Comparison of ENCODE assay signal across 22 mouse cellular contexts in the genomic region with DNA sequence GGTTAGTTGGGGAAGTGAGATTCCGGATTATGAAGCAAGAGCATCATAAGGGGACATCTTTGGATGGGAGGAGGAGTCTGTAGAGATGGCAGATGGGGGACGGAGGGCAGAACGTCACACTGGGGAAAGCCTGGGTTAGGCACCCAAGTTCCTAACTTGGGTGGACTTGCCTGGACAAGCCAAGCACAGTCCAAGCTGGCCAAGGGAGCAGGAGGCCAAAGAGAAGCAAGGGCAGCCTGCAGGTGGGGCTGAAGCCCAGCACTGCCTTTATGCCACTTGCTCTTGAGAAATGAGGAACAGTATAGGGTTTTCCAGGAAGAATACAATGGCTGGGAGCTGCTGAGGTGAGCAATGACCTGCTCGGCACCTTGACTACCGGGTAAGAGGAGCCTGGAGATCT. TPM values are rescaled to one million over a fixed set of nuclear protein-coding genes. Genes with fewer than 3 reads are reported as not detected.
DNase-seq lines count a peak whose midpoint lies in the region; ATAC-seq and TF ChIP-seq lines count a peak whose summit lies in the region.
"Had no signal": no experiment of that assay in that cellular context is flagged by ENCODE, and none has a peak within 500 bp of the region (broad histone marks: within the 10 kb centered on the region; RNA-seq: fewer than 3 reads in every experiment).

No protein-coding gene starts in this region.

- peaks cover 9% of the 10 kb centered on the region; the same call in 1 of the 2 replicates for H3K36me3 ChIP-seq in ES-Bruce4 (ENCODE audit: control insufficient read depth, insufficient read depth, low read length, poor library complexity, severe bottlenecking)
- H3K36me3 ChIP-seq: embryonic facial prominence, embryonic 13.5 days; heart, embryonic 10.5 days; hindbrain, embryonic 13.5 days had no signal

- DNase-seq in adrenal gland, postnatal 14 days = peak; percentile 3
- no peak for DNase-seq in adrenal gland, postnatal 25 days
- peak; percentile 25 for DNase-seq in thymus, postnatal 4 days
- no peak for DNase-seq in thymus, adult 18-20 months
- no peak for DNase-seq in heart, postnatal 4 days
- no peak for DNase-seq in heart, adult 8-10 months (ENCODE audit: low spot score)
- DNase-seq: adrenal gland, postnatal 10 days; cerebellum, adult 18-20 months; cerebellum, adult 9-11 months; cerebellum, postnatal 36 days; forebrain, postnatal 0 days; gastrocnemius, postnatal 14 days; heart, postnatal 10 days had no signal

- peak; percentile 23; the same call in 1 of the 2 replicates for ATAC-seq in megakaryocyte, adult 5-6 weeks (ENCODE audit: poor library complexity, severe bottlenecking)
- ATAC-seq: forebrain, embryonic 13.5 days; forebrain, postnatal 0 days; hindbrain, postnatal 0 days had no signal

- 0 out of 2 replicates have a peak, but pooled peaks have one; percentile 51 for TF ChIP-seq EP300 in ES-Bruce4 (IDR thresholded peaks at IDR 0.05; ENCODE audit: insufficient read depth, low read depth, low read length)

- no peaks in the 10 kb centered on the region for H3K27me3 ChIP-seq in ES-Bruce4 (ENCODE audit: control insufficient read depth, insufficient read depth, low read length, poor library complexity, severe bottlenecking)
- H3K27me3 ChIP-seq: CH12.LX had no signal

- TF ChIP-seq POLR2A in ES-Bruce4 (IDR thresholded peaks at IDR 0.05; ENCODE audit: insufficient read depth, low read length) = no peak

- no peaks in the 10 kb centered on the region for H3K4me1 ChIP-seq in ES-Bruce4 (ENCODE audit: control insufficient read depth, insufficient read depth, low read length)
- H3K4me1 ChIP-seq: embryonic facial prominence, embryonic 13.5 days; hindbrain, embryonic 13.5 days had no signal

- H3K27ac ChIP-seq in ES-Bruce4 (ENCODE audit: insufficient read depth, low read length) = peak overlapping the region; percentile 69
- H3K27ac ChIP-seq: embryonic facial prominence, embryonic 13.5 days; forebrain, embryonic 13.5 days; heart, embryonic 10.5 days; hindbrain, embryonic 13.5 days; hindbrain, postnatal 0 days had no signal

- H3K9me3 ChIP-seq in ES-Bruce4 (replicated peaks; ENCODE audit: control insufficient read depth, insufficient read depth, low read length, poor library complexity, severe bottlenecking) = no peaks in the 10 kb centered on the region
- H3K9me3 ChIP-seq: embryonic facial prominence, embryonic 13.5 days; heart, embryonic 10.5 days; hindbrain, embryonic 13.5 days had no signal

- TF ChIP-seq CTCF in ES-Bruce4 (IDR thresholded peaks at IDR 0.05; ENCODE audit: low read depth, low read length) = peak; percentile 12

- H3K4me3 ChIP-seq in ES-Bruce4 (ENCODE audit: low read depth, low read length) = peak overlapping the region; percentile 82
- H3K4me3 ChIP-seq: embryonic facial prominence, embryonic 13.5 days; forebrain, embryonic 13.5 days; heart, embryonic 10.5 days; hindbrain, embryonic 13.5 days had no signal

- H3K9ac ChIP-seq in ES-Bruce4 (ENCODE audit: low read depth, poor library complexity, severe bottlenecking) = peak overlapping the region; percentile 78
- H3K9ac ChIP-seq: embryonic facial prominence, embryonic 13.5 days; forebrain, embryonic 13.5 days; forebrain, postnatal 0 days; hindbrain, embryonic 13.5 days had no signal

RNA-seq across cellular contexts. Expression of a gene that starts 10.0 kb away (rescaled TPM):
- 8.1 and 11.9 TPM in 2 replicates for total RNA-seq in adrenal gland, postnatal 14 days (2021)
- 3.8 and 6.3 TPM in 2 replicates for total RNA-seq in adrenal gland, postnatal 25 days (2021)
- polyA plus RNA-seq in ES-Bruce4 (2011; ENCODE audit: insufficient read depth, insufficient read length, low read depth, missing spikeins) = 25.1 and 28.1 TPM in 2 replicates
- total RNA-seq in megakaryocyte, adult 5-6 weeks (2015) = 3.6 and 4.2 TPM in 2 replicates
- total RNA-seq in megakaryocyte, adult 5-6 weeks (2017) = 9.6 and 11.4 TPM in 2 replicates
- total RNA-seq in heart, postnatal 4 days (2021) = 1 to 10 TPM; 1.3 to 1.6 TPM
- under 1 TPM; 0.54 to 0.86 (median 0.64) TPM for total RNA-seq in heart, adult 8-10 months (2022)

RNA-seq across cellular contexts. Expression of a gene that starts 31.5 kb away (rescaled TPM):
- 26.1 and 32.9 TPM in 2 replicates for total RNA-seq in adrenal gland, postnatal 14 days (2021)
- total RNA-seq in adrenal gland, postnatal 25 days (2021) = 58.0 and 58.6 TPM in 2 replicates
- 2.0 and 2.4 TPM in 2 replicates for polyA plus RNA-seq in ES-Bruce4 (2011; ENCODE audit: insufficient read depth, insufficient read length, low read depth, missing spikeins)
- 3.5 and 6.2 TPM in 2 replicates for total RNA-seq in megakaryocyte, adult 5-6 weeks (2015)
- total RNA-seq in megakaryocyte, adult 5-6 weeks (2017) = 1.8 and 4.2 TPM in 2 replicates
- not detected for total RNA-seq in heart, postnatal 4 days (2021)
- total RNA-seq in heart, adult 8-10 months (2022) = 1 to 10 TPM; 1.1 to 2.0 (median 1.5) TPM
- total RNA-seq: gastrocnemius, postnatal 14 days had no signal

RNA-seq across cellular contexts. Expression of a gene that starts 42.3 kb away (rescaled TPM):
- 10.4 and 14.6 TPM in 2 replicates for total RNA-seq in adrenal gland, postnatal 14 days (2021)
- 4.9 and 6.3 TPM in 2 replicates for total RNA-seq in adrenal gland, postnatal 25 days (2021)
- polyA plus RNA-seq in ES-Bruce4 (2011; ENCODE audit: insufficient read depth, insufficient read length, low read depth, missing spikeins) = 15.6 and 18.7 TPM in 2 replicates
- 0.16 and 4.0 TPM in 2 replicates for total RNA-seq in megakaryocyte, adult 5-6 weeks (2015)
- total RNA-seq in megakaryocyte, adult 5-6 weeks (2017) = 1.8 and 2.3 TPM in 2 replicates
- 1 to 10 TPM; 2.4 to 2.5 TPM for total RNA-seq in heart, postnatal 4 days (2021)
- total RNA-seq in heart, adult 8-10 months (2022) = 1 to 10 TPM; 1.9 to 4.3 (median 2.8) TPM

RNA-seq across cellular contexts. Expression of a gene that starts 49.9 kb away (rescaled TPM):
- total RNA-seq in adrenal gland, postnatal 14 days (2021) = 3.6 and 14.8 TPM in 2 replicates
- 1.3 and 1.8 TPM in 2 replicates for total RNA-seq in adrenal gland, postnatal 25 days (2021)
- 15.4 and 30.0 TPM in 2 replicates for polyA plus RNA-seq in ES-Bruce4 (2011; ENCODE audit: insufficient read depth, insufficient read length, low read depth, missing spikeins)
- 309 and 324 TPM in 2 replicates for total RNA-seq in megakaryocyte, adult 5-6 weeks (2015)
- total RNA-seq in megakaryocyte, adult 5-6 weeks (2017) = 275 and 304 TPM in 2 replicates
- 1 to 10 TPM; 1.6 to 2.0 TPM for total RNA-seq in heart, postnatal 4 days (2021)
- total RNA-seq in heart, adult 8-10 months (2022) = 1 to 10 TPM in 2 of 4 experiments, under 1 TPM in 2; 0.84 to 2.6 (median 1.1) TPM
- polyA plus RNA-seq: C2C12 had no signal

Comparison
In these comparisons a context has a peak if more than half of its experiments do, and no peak if none do; other contexts are left out.
1. DNase-seq: peak in adrenal gland, postnatal 14 days (single experiment) and thymus, postnatal 4 days (single experiment); none in adrenal gland, postnatal 25 days (single experiment), thymus, adult 18-20 months (0 of 2), heart, postnatal 4 days (single experiment) and heart, adult 8-10 months (single experiment).